Mouse (Mus musculus): Measurements from ENCODE around the gene Rgn.

DNA sequence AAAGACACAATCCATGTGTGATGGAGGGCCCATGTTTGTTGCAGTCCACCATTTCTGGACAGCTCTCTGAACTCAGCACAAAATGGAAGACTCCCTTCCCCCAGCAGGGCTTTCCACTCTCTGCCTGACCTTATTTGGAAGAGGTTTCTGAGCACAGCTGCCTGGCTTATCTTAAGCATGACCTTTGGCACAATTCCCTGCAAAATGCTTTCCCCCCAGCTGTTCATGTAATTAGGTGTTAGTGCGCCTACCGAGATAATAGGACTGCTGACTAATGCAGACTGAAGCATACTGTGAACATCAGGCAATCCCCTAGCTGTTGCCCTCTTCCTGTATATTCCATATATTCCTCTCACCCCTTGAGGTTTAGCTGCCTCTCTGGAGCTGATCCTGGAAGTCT is 21.4 kb downstream of the Rgn start:
- TF ChIP-seq CTCF (IDR thresholded peaks at IDR 0.05; ENCODE audit: low read depth, low read length) = no peak
- TF ChIP-seq EP300 (IDR thresholded peaks at IDR 0.05; ENCODE audit: insufficient read depth, low read depth, low read length) = no peak
- TF ChIP-seq POLR2A (IDR thresholded peaks at IDR 0.05; ENCODE audit: insufficient read depth, low read length) = no peak
